Mouse (Mus musculus): Measurements from ENCODE around the gene 3110082I17Rik.

DNA sequence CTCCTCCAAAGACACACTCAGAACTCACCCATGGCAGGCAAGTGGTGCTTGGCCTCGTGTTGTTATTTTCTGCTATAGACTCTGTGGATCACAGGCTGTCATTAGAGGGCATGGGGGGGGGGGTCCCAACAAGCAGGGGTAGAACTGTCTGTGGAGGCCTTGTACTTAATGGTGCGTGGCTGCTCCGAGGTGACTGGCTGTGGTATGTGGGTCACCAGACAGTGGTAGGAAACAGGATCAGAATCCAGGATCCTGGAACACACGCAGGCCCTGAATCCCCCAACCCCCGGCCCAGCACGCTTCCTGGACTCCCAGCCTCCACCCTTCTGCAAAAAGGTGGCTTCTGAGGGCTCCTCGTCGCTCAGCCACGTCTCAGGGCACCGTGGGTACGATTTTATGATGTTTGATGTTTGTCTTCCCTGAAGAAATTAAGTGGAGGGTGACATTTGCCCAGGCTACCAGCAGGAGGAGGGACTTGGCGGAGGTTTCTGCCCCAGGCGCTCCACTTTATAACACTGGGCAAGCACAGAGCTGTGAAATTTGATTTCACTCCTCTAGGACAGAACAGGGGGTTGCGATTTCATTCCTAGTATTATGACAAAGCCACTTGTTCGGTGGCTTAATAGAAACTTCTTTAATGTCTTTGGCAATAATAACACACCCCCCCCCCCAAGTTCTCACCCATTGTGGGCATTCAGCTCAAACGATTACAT lies 126.9 kb downstream of the 3110082I17Rik start:
- TF ChIP-seq POLR2A (IDR thresholded peaks at IDR 0.05; ENCODE audit: low read depth, low read length): no peak
- peak; percentile 53; the same call in 1 of the 2 replicates for TF ChIP-seq CTCF (IDR thresholded peaks at IDR 0.05; ENCODE audit: extremely low read depth, insufficient read length, insufficient replicate concordance, low read depth, low read length)
